Mouse (Mus musculus) large intestine, adult 2 months (tissue): ENCODE results near the gene Synpo2. TPM values are rescaled to one million over a fixed set of nuclear protein-coding genes. Genes with fewer than 3 reads are reported as not detected.

Source experiments
- DNase-seq: peaks from one replicate; pipeline ENCODE4 v3.0.0-alpha.2; 2012; ENCODE audit warnings: low read depth, low spot score
- WGBS: fragments of 180-500 bp; shearing (Covaris S2); methylation state at CpG from one replicate; pipeline ENCODE4 v1.1.7; 2018; 5-methylcytosine and 5-hydroxymethylcytosine counted together
- polyA plus RNA-seq: library from polyadenylated mRNA; depleted of rRNA; stranded (reverse); fragments of >200 nt; gene quantifications from 2 replicates; pipeline ENCODE4 v1.2.3, GENCODE M21; 2012

Synpo2 gene
- polyA plus RNA-seq, 1 experiment, result 17.2 TPM

GRCm38 (mm10) chr3:123173553-123174378 lies 62.2 kb downstream of the Synpo2 start:
- no peak for DNase-seq

DNA sequence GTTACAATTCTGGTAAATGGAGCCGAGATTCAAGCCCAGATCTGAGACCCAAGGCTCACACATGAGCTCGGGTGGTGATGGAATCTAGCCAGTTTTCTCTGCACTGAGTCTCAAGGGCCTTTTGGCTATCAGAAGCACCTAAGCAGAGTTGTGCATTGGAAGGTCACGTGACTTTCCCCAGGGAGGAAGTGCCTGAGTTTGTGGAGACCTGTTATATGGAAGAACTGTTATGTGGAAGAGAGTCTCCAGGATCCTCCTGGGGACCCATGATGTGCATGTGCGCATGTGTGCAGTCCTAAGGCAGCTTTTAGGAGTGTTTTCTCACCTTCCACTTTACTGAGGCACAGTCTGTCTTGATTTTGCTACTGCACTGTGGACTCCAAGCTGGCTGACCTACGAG lies 63.8 kb downstream of the Synpo2 start:
- 78% methylated on average over 5 of the region's 5 CpGs for WGBS
- no peak for DNase-seq

More at GRCm38 (mm10) chr3:123173553-123174378, 62.2 kb downstream of the Synpo2 start:
- WGBS, result 78% methylated on average over 21 of the region's 21 CpGs

DNA sequence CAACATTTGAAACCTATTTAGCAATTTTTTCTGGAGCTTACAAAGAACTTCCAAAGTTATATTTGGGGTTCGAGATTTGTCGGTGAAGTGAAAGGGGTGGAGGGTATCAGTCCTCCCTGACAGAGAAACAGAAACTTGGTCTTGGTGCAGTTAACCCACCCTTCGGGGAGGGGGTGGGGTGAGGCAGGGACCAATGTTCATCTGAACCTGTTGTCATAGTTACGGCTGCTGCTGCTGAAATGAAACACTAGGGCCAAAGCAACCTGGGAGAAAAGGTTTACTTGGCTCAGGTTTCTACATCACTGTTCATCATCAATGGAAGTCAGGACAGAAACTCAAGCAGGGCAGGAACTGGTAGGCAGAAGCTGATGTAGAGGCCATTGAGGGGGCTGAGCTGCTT lies 66.6 kb downstream of the Synpo2 start:
- 69% methylated on average over 4 of the region's 4 CpGs for WGBS
- no peak for DNase-seq

DNA sequence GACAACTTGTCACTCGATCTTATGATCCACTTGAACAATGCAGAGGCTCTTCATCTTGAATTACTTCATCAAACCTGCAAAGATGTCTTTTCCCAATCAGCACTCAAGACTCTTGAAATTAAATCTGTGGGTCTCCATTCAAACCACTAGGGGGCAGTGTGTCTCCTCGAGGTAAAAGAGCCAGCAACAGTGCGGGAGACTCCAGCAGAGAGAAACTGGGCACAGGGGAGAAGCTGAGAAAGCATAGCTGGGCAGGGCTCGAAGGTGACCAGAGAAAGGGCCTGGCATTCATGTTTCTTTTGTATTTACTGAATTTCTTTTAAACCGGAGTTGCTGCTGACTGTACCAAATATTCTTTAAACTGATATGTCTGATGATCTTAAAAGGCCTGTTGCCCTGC lies 67.1 kb downstream of the Synpo2 start:
- DNase-seq, result peak; percentile 42
- WGBS, result 4% methylated on average over 5 of the region's 5 CpGs

DNA sequence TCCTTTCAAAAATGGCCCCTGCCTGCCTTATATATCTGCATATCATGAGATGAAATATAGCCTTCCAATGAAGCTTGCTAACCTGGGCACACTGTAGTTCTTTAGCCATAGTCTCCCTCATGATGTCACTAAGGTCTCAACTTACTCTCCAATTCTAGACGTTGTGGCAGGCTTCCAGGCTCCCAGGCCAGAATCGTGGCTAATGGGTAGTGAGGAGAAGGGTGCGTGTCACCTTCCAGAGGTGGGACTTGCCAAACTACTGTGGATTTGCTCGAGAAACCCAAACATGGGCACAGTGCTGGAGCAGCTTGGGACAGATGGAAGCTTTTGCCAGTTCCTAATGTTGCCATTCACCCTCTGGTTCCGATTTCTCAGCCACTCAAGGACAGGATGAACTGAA lies 69.5 kb downstream of the Synpo2 start:
- no peak for DNase-seq
- 49% methylated on average over 5 of the region's 5 CpGs for WGBS

DNA sequence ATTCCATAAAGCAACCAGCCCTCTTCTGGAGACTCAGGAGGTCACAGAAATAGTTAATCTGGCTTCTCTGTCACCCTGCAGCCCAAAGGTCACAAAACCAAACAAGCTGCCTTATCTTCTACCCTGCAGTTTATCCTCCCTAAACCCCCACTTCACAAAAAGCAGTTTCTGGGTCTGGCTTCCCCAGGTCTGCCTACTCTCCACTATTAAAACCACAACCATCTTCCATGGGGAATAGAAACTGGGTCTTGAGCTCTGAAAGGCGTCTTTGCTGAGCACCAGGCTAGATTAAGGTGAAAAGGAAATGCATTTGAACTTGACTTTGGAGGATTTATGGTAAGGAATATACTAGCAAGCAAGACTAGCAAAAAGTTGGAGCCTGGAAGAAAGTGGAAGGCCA lies 71.8 kb downstream of the Synpo2 start:
- DNase-seq, result no peak
- 38% methylated on average over 1 of the region's 1 CpGs for WGBS

GRCm38 (mm10) chr3:123163192-123163523 lies 72.8 kb downstream of the Synpo2 start:
- WGBS, result 36% methylated on average over 4 of the region's 4 CpGs
- DNase-seq, result no peak

DNA sequence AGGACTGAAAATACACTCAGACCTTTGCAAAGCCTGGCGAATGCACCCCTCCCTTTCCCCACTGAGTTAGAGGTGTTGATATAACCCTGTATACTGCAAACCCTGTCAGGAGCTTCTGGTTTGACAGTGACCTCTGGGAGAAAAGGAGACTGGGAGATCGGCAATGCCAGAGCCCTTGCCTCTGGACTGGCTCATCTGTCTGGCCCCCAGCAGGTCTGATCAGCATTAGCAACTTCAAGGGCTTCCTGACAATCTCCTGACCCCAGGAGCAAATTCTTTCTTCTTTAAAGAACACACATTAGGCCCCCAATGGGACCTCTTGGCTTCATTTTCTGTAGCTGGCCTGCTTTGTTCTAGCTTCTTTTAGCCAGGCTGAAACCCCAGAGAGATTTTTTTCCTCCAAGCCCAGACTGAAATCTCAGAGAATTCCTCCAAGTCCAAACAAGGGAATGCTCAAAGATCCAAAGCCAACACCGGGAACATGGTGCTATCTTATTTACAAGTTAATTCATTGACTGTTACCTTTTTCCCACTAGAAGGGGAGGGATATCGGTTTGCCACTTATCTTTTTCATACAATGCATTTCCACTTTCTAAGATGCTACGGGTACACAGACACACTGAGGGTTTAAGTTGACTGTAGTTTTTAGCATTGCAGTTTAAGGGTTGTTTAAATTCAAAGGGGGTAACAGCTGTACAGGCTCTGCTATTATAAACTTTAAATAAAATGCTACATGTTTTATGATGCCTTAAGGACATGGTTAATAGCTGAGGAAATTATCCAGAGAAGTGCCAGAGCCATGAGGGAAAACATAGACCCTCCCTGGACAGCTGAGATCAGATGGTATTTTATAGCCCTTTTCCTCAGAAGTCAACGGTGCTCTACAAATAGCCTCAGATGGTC lies 73.4 kb downstream of the Synpo2 start:
- no peak for DNase-seq
- 42% methylated on average over 6 of the region's 6 CpGs for WGBS

- WGBS, result 10% methylated on average over 4 of the region's 4 CpGs
- no peak for DNase-seq
Measured at GRCm38 (mm10) chr3:123160792-123161191, 75.2 kb downstream of the Synpo2 start.

DNA sequence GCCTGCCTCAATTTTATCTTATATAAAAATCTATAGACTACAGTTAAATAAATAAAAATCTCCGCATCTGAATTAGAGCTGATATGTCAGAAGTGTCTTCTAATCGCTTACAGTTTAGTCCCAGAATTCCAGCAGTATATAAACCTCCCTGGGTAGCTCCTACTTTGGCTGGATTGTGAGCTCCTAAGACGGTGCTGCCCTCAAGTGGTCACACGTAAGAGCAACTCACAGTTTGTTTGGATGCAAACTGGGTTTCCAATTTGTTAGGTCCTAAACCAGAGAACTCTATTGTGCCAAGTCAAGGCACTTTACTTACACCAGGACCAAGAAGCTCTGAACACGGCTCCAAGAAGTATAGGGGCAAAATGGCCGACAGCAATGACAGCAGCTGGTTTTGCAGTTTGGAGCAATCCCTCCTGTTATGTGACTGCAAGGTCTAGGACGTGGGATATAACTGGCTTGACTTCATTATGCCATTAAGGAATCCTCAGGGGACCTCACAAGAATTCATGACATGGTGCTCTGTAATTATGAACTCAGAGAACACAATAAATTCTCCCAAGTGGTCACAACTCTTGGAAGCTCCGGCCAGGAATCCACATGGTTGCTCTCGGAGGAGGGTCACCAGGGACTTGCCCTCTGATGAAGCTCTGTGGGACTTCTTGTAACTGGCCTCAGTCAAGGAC lies 76.7 kb downstream of the Synpo2 start:
- DNase-seq, result no peak
- 32% methylated on average over 9 of the region's 9 CpGs for whole genome bisulfite sequencing

GRCm38 (mm10) chr3:123158579-123158978 lies 77.4 kb downstream of the Synpo2 start:
- no peak for DNase-seq
- 16% methylated on average over 6 of the region's 6 CpGs for WGBS

DNA sequence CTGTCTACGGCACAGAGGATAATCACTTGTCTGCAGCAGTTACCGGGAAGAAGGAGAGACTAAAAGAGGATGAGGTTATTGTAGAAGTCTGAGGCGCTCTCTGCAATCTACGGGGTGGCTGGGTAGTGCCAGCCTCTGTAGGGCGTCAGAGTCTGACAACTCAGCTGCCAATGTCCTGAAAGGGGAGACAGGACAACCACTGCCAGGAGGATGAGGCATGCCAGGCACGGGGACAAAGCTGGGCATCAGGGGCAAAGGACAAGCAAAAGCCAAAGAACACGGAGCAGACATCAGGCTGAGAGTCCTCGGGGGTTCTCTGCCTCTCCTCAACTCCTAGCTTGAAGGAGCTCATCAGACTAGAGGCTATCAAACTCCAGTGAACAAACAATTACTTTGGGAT lies 82.6 kb downstream of the Synpo2 start:
- WGBS, result 69% methylated on average over 8 of the region's 8 CpGs
- DNase-seq, result no peak

- no peak for DNase-seq
- WGBS, result 85% methylated on average over 5 of the region's 5 CpGs
Measured at GRCm38 (mm10) chr3:123152911-123153310, 83.0 kb downstream of the Synpo2 start.

DNA sequence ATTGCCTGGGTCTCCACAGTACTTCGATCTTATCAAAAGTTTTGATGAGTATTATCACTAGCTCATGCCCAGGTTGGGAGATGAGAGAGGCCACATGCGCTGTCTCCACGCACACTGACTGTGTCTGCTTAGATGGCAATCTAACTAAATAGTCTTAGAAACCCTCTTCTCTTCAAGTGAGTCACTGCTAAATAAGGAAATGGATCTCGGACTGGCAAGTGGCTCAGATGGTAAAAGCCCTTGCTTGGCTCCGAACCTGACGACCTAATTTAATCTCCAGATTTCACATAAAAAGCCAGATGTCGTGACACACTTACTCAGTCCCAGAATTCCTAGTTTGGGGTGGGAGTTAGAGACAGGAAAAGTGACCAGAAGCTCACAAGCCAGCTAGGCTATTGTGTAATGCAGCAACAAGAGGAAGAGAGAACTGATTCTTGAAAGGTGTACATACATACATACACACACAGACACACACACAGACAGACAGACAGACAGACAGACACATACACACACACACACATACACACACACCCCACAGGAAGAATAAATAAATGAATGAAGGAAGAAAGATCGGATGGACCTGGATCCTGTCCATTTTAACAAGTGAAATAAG lies 85.3 kb downstream of the Synpo2 start:
- 45% methylated on average over 8 of the region's 8 CpGs for WGBS
- no peak for DNase-seq

- DNase-seq, result no peak
- WGBS, result 66% methylated on average over 10 of the region's 10 CpGs
Measured at GRCm38 (mm10) chr3:123149380-123150162, 86.4 kb downstream of the Synpo2 start.

DNA sequence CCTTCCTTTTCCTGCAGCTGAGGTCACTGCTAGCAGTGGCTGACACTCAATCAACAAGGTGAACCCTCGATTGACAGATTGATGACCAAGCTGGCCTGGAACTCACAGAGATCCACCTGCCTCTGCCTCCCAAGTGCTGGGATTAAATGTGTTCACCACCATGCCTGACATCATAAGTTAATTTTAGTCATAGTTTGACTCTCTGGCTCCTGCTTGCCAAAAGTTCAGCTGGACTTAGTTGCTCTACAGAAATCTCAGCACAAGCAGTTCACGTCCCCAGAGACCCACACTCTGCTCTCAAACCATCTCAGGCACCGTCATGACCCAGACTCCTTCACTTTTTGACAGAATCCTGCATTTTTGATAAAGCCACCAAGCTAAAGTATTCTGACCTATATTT lies 87.3 kb downstream of the Synpo2 start:
- no peak for DNase-seq
- 72% methylated on average over 3 of the region's 3 CpGs for WGBS

DNA sequence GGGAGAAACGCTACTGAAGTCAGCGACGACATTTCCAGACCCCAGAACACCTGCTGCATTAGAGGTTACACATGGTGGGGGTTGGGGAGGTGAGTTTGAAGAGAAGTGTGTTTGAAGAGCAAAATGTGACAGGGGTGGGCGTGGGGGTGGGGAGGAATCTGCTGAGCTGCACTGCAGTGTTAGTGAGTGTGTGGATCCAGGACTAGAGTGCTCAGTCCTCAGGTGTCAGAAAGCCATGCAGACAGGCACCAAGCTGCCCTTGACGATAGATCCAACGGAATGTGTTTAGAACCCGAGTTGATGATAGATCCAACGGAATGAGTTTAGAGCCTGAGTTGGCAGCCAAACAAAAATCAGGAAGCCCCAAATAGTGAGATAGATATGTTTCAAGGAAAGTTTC lies 89.4 kb downstream of the Synpo2 start:
- 79% methylated on average over 8 of the region's 8 CpGs for WGBS
- DNase-seq, result no peak

DNA sequence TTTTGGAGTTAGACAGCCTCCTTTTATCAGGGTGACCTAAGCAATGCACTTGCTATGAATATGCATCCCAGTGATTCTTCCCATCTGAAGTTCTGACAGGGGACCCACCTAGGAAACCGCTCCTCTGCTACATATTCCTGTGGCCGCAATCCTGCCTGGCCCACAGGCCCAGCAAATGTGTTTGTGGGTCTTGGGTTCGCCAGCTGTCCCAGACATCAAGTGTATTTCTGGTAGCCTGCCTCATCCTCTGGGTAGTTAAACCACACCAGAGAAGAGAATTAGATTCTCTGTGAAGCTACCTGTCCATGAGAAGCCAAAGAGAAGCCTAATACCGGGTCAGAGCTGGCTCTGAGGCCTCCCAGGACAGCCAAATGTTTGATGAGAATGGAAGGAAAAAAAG lies 90.0 kb downstream of the Synpo2 start:
- no peak for DNase-seq
- WGBS, result 88% methylated on average over 4 of the region's 4 CpGs

- WGBS, result 77% methylated on average over 6 of the region's 6 CpGs
- no peak for DNase-seq
Measured at GRCm38 (mm10) chr3:123143412-123143811, 92.5 kb downstream of the Synpo2 start.
